Comparison of ENCODE assay signal across 8 mouse cellular contexts in the genomic region with DNA sequence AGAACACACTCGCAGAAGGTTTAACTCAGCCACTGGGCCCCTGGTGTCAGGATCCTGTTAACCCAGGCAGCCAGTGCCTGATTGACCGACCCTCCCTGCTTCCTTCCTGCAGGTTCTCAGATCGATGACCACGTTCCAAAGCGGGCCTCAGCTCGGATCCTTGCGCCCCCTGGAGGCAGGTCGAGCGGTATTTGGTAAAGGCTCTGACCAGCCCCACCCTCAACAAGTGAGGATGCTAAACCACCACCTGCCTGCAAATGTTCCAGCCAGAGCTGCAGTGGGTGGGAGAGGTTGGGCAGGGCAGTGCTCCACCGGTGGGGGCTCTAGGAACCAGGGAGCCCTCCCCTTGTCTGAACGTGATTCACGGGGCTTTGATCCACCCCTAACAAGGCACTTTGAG. TPM values are rescaled to one million over a fixed set of nuclear protein-coding genes. Genes with fewer than 3 reads are reported as not detected.
DNase-seq lines count a peak whose midpoint lies in the region; ATAC-seq lines count a peak whose summit lies in the region.

No protein-coding gene starts in this region.

- no peaks in the 10 kb centered on the region for H3K9me3 ChIP-seq in hindbrain, embryonic 13.5 days

- H3K27ac ChIP-seq in hindbrain, embryonic 13.5 days = no peak overlapping the region

- DNase-seq in NIH3T3 (ENCODE audit: low read depth) = peak; percentile 84
- DNase-seq in cerebellum, adult 9-10 months = peak; percentile 81
- peak; percentile 66 to 76 for DNase-seq in frontal cortex, postnatal 25 days (ENCODE audit: low spot score in 2 of 2)
- peak; percentile 44 for DNase-seq in left cerebral cortex, adult 11 months (ENCODE audit: low spot score)
- peak; percentile 78 to 86 for DNase-seq in lung, postnatal 4 days
- peak; percentile 87 for DNase-seq in right cerebral cortex, postnatal 14 days
- DNase-seq in urinary bladder, postnatal 25 days (ENCODE audit: low spot score) = peak; percentile 86

- peaks cover 88% of the 10 kb centered on the region for H3K36me3 ChIP-seq in hindbrain, embryonic 13.5 days

- H3K4me3 ChIP-seq in hindbrain, embryonic 13.5 days = no peak overlapping the region

- peaks cover 6% of the 10 kb centered on the region for H3K4me1 ChIP-seq in hindbrain, embryonic 13.5 days (replicated peaks)

- ATAC-seq in hindbrain, embryonic 13.5 days (ENCODE audit: low FRiP score) = peak; percentile 52; the same call in 1 of the 2 replicates

- peak overlapping the region; percentile 20; the same call in 1 of the 2 replicates for H3K9ac ChIP-seq in hindbrain, embryonic 13.5 days

- WGBS in hindbrain, embryonic 13.5 days = 16% methylated on average over 12 of the region's 12 CpGs

- no peaks in the 10 kb centered on the region for H3K27me3 ChIP-seq in hindbrain, embryonic 13.5 days

- no peak overlapping the region for H3K4me2 ChIP-seq in hindbrain, embryonic 13.5 days

RNA-seq across cellular contexts. Expression of a gene that starts 18.3 kb away (rescaled TPM):
- polyA plus RNA-seq in hindbrain, embryonic 13.5 days (2015; fragmentation: Nextera tagmentation; extraction: Ambion mirVana) = 108 and 115 TPM in 2 replicates
